Mouse (Mus musculus) frontal cortex, postnatal 25 days (tissue): ENCODE measurements around the gene Foxp1.

ENCODE experiments used
- DNase-seq, 2 experiments: peaks; one replicate each; pipeline ENCODE4 v3.0.0; 2022; ENCODE audit warnings: low spot score in 2 of 2

The Foxp1 gene

DNA sequence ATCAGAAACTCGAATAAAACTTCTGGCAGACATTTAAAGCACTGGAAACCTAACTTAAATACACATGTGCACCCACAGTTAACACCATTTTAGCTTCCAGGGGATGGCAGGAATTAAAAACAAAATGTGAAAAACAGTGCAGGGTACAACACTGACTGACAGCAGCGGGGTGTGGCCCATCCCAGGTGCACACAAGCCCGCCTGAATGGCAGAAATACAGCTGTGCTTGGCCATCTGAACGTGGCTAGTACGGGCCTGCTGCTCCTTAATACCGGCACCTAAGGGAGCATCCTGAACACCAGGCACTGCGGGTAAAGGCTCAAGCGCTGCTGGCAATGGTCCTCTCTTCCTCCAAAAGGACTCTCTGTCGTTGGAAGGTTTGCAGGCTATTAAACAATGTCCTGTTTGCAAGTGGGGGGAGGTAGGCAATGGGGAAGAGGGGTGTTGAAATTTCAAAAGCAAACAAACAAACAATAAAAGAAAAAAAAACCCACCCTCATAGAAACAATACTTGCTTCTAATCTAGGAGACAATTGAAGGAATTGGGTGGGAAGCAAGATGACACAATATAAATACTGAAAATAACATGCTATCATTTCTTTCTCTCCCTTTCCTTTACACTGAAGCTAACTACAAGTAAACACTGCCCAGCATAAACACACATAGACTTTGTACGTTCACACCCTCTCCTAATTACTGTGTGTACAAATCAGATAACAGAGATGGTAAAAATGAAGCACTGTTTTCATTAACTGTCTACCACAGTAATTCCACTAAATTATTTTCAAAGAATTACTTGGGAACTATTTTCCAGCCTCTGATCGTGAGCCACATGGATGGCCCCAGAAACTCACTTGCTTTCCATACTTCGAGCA lies 501.7 kb downstream of the Foxp1 start:
- DNase-seq, result no peak

- no peak for DNase-seq
Measured at GRCm38 (mm10) chr6:99019716-99020115, 502.8 kb downstream of the Foxp1 start.

DNA sequence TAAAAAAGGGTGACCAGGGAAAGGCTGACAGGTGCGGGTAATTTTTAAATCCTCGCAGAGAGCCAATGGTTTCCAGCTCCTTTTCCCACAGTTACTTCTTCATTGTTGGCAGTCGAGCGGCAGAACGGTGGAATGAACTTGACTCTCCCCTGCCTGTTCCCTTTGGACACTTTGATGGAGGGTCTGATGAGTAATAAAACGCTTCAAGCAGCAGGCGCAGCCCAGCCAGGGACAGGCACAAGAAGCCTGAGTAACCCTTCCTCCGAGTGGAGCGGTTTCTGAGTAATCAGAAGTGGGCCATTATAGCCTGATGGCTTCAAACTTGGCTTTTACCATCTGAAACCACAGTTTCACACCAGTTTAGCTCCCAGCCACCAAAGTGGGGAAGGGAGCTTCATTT lies 503.3 kb downstream of the Foxp1 start:
- DNase-seq, result no peak

GRCm38 (mm10) chr6:99013866-99014502 lies 508.5 kb downstream of the Foxp1 start:
- no peak for DNase-seq

DNA sequence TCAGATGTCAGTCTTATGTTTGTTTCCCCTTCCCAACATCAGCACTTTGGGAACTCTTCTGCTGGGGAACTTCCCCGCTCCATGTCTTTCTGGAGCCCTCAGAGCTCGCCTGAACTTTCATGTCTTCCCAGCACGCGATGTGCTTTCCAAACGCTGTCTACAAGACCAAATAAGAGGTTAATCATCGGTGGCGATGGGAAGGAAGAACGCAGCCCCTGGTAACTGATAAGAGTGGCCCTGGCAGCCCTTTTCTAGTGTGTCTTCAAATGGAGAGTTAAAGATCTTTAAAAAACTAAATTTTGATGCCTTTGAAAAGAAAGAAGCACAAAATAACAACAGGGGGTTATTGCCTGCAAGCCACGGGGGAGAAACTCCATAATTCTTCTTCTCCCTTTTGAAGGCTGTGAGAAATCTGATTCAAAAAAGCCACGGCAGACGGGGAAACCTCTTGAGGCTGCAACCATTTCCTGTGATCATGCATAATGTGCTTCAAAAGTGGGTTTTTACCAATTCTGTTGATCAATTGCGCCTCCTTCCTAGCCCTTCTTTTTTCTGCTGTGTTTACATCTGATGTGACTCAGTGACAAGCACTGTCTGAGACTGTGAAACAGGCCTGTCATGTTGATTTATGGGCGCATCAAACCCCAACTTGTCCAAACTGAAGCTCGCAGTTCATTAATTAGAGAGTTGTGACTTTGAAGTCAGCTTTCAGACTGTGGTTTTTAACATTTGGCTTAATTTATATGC lies 509.2 kb downstream of the Foxp1 start:
- no peak for DNase-seq

GRCm38 (mm10) chr6:99011895-99012584 lies 510.5 kb downstream of the Foxp1 start:
- no peak for DNase-seq

DNA sequence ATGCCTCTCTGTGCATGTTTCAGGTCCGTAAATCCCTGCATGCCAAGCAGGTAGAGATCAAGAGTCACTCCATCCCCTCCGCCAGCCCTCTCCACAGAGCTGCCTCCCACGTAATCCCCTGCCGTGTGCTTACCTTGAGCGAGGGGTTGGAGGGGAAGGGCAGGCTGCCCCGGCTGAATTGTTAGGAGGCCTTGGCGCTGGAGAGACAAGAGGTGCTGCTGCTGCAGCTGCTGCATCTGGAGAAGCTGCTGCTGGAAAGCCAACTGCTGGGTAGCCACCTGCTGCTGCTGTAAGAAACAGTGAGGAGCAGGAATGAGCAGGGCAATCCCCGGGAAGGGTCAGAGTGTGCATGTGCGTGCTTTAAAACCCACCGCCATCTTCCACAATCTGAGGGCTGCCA lies 512.8 kb downstream of the Foxp1 start:
- DNase-seq, result no peak

DNA sequence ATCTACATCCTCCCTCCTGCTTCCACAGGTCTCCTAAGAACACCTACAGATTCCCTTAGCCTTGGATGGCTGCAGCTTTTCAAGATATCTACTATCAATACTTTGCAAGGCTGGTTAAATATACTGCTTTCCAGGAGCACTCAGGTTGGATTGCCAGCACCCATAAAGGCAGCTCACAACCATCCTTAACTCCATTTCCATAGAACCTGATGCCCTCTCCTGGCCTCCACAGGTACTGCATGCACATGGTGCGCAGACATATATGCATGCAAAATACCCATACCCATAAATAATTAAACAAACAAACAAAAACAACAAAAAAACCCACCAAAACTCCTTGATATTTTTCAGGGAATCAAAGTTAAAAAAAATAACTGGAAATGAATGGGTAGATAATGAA lies 514.0 kb downstream of the Foxp1 start:
- DNase-seq, result no peak

DNA sequence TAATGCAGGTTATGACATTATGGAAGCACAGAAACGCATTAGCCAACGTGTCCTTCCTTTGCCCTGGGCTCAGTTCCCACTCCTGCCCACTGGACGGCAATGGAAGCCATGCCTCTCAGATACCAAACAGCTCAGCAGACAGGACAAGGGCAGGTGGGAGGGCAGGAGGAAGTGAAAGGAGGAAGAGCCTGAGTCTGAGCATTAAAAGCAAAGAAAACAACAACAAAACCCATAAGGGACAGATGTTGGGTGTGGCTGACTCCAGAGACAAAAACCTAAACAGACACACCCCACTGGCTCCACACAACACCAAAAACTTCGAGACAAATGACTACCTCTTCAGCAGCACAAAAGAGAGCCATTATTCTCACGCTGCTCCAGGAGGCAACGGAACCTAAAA lies 515.0 kb downstream of the Foxp1 start:
- DNase-seq, result no peak

- DNase-seq, result no peak
Measured at GRCm38 (mm10) chr6:99004255-99004997, 518.1 kb downstream of the Foxp1 start.

GRCm38 (mm10) chr6:99003108-99003709 lies 519.3 kb downstream of the Foxp1 start:
- DNase-seq, result no peak

DNA sequence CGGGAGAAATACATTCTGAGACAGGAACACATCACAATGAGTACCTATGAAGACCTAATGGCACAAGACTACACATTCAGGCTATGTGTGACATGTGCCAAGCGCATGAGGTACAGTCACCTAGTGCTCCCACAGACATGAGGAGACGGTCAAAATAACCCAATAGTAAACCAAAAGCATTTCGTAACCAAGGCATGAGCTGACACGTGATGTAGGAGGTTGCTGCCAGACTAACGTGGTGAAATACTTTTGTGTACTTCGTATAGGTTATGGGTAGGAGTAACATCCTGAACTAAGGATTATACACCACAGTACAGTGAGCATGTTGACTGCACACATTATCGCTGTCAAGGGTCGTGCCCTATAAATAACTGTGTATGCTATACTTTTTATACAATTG lies 520.9 kb downstream of the Foxp1 start:
- no peak for DNase-seq

- DNase-seq, result no peak
Measured at GRCm38 (mm10) chr6:98998971-98999932, 523.3 kb downstream of the Foxp1 start.

- DNase-seq, result no peak
Measured at GRCm38 (mm10) chr6:98997742-98998141, 524.8 kb downstream of the Foxp1 start.

- DNase-seq, result no peak
Measured at GRCm38 (mm10) chr6:98996822-98997221, 525.7 kb downstream of the Foxp1 start.

GRCm38 (mm10) chr6:98996346-98996745 lies 526.2 kb downstream of the Foxp1 start:
- no peak for DNase-seq

DNA sequence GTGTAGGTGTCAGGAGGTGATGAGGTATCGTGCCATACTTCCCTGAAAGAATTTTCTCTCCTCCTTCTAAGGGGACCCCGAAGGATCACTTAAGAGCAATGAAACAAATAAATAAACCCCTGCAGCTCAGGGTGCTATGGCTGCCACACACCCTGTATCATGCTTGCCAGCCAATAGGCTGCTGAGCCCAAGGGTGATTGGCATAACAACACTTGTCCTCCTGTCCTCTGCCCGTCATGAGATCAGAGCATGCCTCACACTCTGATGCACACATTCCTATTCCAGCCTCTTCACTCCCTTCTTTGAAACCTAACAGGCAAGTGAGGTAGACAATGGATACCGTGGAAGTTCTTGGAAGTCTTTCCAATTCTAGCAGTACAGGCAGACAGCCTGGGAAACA lies 526.8 kb downstream of the Foxp1 start:
- no peak for DNase-seq

DNA sequence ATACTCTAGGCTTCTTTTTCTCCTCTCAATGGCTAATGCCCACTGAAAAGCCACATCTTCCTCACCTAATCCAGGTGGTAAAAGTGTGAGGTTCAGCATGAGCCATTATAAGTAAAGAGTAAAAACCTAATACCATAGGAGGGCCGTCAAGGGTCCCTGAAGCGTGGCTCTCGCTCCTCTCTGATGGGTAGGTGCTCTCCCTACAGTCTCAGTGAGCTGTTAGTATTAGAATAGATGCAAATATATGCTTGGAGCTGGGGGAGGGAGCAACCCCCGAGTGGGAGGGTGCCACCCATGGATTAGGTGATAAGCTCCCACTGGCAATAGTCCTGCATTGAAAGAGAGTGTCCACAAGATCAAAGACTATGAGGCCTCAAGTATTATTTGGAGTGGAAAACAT lies 527.6 kb downstream of the Foxp1 start:
- DNase-seq, result no peak

GRCm38 (mm10) chr6:98994104-98994787 lies 528.3 kb downstream of the Foxp1 start:
- DNase-seq, result no peak
